Mouse (Mus musculus): ENCODE measurements at regions not wholly inside any gene's neighbourhood (a gene's known extent, or its start where the extent isn't known, plus 50 kb on each side); places are given as distances from the start of the nearest gene placed in this dataset.

DNA sequence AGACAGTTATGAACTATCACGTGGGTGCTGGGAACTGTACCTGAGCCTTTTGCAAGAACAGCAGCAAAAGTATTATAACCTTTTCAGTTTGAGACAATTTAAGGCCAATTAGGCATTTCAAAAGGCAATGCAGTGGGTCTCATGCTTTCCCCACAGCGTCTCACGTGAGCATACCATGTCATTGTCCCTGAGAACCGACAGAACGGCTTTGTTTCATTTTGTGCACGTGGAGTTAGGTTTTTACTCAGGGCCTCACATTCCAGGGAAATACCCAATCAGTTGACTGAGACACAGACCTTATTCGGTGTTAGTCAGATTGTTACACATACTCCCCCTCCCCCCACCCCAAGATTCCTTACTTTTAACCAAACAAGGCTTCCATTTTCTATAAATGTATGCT, 86.0 kb upstream of the Ptch1 start:
- WGBS: 74% methylated on average over 7 of the region's 7 CpGs
- no peak for ATAC-seq (ENCODE audit: insufficient number of reproducible peaks, insufficient read depth, low FRiP score, low TSS enrichment, low read depth)
- no peaks in the 10 kb centered on the region for H3K36me3 ChIP-seq
- no peak overlapping the region for H3K27ac ChIP-seq
- no peaks in the 10 kb centered on the region for H3K27me3 ChIP-seq
- H3K4me2 ChIP-seq: no peak overlapping the region
- no peak overlapping the region for H3K4me3 ChIP-seq
- H3K9me3 ChIP-seq: no peaks in the 10 kb centered on the region
- no peak overlapping the region for H3K9ac ChIP-seq
- H3K4me1 ChIP-seq: no peaks in the 10 kb centered on the region

DNA sequence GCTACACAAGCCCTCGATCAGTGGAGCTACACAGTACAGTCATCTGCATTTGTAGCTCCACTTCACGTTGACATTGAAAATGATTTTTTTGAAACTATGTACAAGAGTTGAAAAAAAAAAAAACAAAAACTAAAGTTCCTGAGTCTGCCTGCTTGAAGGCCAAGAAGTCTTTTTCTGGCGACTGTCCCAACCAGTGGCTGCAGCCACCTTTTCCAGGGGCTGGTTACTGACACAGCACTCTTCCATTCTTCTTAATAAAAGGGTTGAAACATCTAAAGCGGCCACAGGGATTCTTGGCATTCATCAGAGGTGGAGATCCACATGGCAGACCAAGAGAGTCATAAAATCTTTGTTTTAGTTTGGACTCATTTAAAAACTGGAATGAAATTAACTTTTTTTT, 87.0 kb upstream of the Ptch1 start:
- H3K27ac ChIP-seq: no peak overlapping the region
- H3K4me3 ChIP-seq: no peak overlapping the region
- no peak overlapping the region for H3K9ac ChIP-seq
- no peak overlapping the region for H3K4me2 ChIP-seq
- no peaks in the 10 kb centered on the region for H3K27me3 ChIP-seq
- H3K4me1 ChIP-seq: no peaks in the 10 kb centered on the region
- WGBS: 75% methylated on average over 4 of the region's 4 CpGs
- H3K9me3 ChIP-seq: no peaks in the 10 kb centered on the region
- no peaks in the 10 kb centered on the region for H3K36me3 ChIP-seq
- ATAC-seq (ENCODE audit: insufficient number of reproducible peaks, insufficient read depth, low FRiP score, low TSS enrichment, low read depth): no peak

DNA sequence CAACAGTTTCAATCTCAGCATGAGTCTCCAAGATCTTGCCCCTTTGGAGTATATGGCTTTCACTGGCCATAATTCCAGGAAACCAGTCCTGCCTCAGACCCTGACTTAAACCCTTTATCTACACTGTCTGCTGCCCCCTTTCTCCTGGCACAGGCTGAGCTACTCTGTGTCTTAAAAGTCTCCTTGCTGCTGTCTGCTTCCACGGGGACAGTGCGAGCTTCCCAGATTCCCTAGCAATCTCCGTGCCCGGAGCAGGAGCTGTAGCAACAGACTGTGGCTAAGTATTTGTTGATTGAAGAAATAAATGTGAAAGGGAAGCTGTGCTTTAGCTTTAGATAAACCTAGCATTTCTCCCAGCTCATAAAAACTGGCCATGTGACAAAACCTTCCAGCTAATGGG, 95.2 kb upstream of the Ptch1 start:
- H3K27ac ChIP-seq: peak overlapping the region; percentile 48; the same call in 1 of the 2 replicates
- H3K4me3 ChIP-seq: no peak overlapping the region
- no peaks in the 10 kb centered on the region for H3K9me3 ChIP-seq
- no peaks in the 10 kb centered on the region for H3K36me3 ChIP-seq
- H3K4me1 ChIP-seq: peaks cover 23% of the 10 kb centered on the region
- no peaks in the 10 kb centered on the region for H3K27me3 ChIP-seq
- no peak for ATAC-seq (ENCODE audit: insufficient number of reproducible peaks, insufficient read depth, low FRiP score, low TSS enrichment, low read depth)
- no peak overlapping the region for H3K4me2 ChIP-seq
- WGBS: 20% methylated on average over 4 of the region's 4 CpGs
- H3K9ac ChIP-seq: no peak overlapping the region

DNA sequence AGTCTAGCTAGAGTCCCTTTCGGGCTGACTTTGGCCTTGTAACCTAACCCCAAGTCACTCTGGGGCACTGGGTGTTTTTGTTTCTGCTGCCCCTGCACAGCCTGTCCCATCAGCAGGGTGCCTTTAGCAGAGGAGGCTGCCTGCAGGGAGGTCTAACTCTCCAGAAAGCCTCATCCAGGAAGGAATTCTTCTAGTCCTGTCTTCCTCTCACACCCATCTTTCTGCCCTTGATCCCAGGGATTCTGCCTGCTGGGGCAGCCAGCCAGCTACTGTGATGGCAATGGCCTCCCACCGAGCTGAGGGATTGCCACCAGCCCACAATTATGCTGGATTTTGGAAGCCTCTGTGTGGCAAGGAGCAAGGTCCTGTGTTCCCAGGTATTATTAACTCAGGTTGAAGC, 95.6 kb upstream of the Ptch1 start:
- no peak for ATAC-seq (ENCODE audit: insufficient number of reproducible peaks, insufficient read depth, low FRiP score, low TSS enrichment, low read depth)

DNA sequence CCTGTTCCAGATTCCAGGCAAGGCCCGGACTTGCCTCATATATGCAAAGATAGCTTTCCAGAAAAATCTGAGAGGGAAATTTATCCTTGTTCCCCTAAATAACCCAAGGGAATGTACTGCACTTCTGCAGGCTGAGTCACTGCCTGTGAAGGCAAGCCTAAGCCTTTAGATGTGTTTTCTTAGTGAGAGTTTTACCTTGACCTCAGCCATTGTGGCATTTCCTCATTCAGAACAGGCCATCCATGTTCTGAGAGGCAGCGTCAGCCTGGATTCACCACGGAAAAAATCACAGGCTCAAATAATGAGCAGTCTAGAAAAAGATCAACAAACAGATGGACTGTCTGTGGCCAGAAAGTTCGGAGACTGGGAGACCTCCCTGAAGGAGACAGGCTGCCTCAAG, 99.0 kb upstream of the Ptch1 start:
- Histone ChIP-seq H3K9me3 (no peaks in the 10 kb centered on the region), H3K4me3 (no peak overlapping the region), H3K4me1 (peaks cover 23% of the 10 kb centered on the region), H3K27ac (no peak overlapping the region), H3K4me2 (no peak overlapping the region), H3K36me3 (no peaks in the 10 kb centered on the region), H3K9ac (no peak overlapping the region), H3K27me3 (no peaks in the 10 kb centered on the region)
- no peak for ATAC-seq (ENCODE audit: insufficient number of reproducible peaks, insufficient read depth, low FRiP score, low TSS enrichment, low read depth)
- 57% methylated on average over 4 of the region's 4 CpGs for WGBS

More for the DNA sequence above, 95.6 kb upstream of the Ptch1 start:
- H3K9me3 ChIP-seq: no peaks in the 10 kb centered on the region
- H3K36me3 ChIP-seq: no peaks in the 10 kb centered on the region
- no peak overlapping the region for H3K4me3 ChIP-seq
- no peak overlapping the region for H3K4me2 ChIP-seq
- peak overlapping the region; percentile 48; the same call in 1 of the 2 replicates for H3K27ac ChIP-seq
- H3K9ac ChIP-seq: peak overlapping the region; percentile 52
- WGBS: 16% methylated on average over 2 of the region's 2 CpGs
- peaks cover 23% of the 10 kb centered on the region for H3K4me1 ChIP-seq
- no peaks in the 10 kb centered on the region for H3K27me3 ChIP-seq

DNA sequence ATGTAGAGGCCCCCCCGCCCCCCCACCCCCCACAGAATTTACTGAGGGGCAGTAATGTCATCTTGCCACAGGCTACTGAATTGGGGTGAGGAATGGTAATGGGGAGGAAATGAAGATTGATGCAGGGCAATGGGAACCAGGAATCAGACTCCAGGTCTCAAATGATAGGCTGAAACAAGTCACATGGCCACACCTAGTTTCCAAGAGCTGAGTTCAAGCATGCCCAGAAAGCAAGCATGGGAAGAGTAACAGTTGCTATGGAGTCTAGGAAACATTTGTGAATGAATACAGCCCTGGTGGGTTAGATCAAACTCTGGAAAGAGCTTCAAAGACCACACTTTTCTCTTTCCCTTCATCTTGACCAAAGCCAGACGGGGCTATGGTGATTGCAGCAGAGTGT, 104.3 kb upstream of the Ptch1 start:
- H3K36me3 ChIP-seq: no peaks in the 10 kb centered on the region
- no peaks in the 10 kb centered on the region for H3K4me1 ChIP-seq
- H3K4me3 ChIP-seq: no peak overlapping the region
- no peak overlapping the region for H3K4me2 ChIP-seq
- H3K9ac ChIP-seq: no peak overlapping the region
- H3K27ac ChIP-seq: no peak overlapping the region
- ATAC-seq (ENCODE audit: insufficient number of reproducible peaks, insufficient read depth, low FRiP score, low TSS enrichment, low read depth): no peak
- H3K27me3 ChIP-seq: no peaks in the 10 kb centered on the region
- H3K9me3 ChIP-seq: no peaks in the 10 kb centered on the region
- WGBS: 70% methylated on average over 2 of the region's 2 CpGs

DNA sequence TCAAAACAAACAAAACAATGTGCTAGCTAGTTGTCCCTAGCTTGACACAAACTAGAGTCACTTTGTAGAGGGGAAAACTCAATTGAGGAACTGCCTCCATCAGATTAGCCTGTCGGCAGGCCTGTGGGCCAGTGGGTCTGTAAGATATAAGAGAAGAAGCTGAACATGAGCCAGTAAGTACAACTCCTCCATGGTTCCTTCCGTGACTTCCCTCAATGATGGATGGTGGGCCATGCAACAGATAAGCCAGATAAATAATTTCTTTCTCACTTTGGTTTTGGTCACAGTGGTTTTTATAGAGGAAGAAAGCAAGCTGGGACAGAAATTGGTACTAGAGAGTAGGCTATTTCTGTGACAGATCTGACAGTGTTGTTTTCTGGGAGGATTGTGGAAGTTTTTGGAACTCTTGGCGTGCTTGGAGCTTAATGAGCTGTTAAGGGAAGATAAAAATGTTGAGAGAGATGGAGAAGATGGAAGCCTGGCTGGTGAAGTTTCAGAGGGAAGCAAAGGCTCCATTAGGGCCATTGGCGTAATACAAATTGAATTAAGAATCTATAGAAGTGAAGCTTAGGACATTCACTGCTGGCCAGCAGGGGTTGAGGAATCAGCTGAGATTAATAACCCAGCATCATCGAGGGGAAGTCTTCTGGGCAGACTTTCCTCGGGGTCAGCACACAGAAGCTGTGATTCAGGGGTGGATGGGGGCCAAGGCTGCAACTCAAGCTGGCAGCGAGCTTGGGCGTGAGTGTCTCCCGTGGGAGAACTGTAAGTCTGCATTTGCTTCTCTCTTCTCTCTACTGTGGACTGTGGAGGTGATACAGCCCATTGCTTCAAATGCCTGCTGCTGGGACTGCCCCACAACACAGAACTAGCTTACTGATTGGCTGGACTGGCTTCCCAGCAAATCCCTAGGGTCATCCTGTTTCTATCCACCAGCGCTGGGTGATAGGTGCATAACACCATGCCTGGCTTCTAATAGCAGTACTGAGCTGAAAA, 105.2 kb upstream of the Ptch1 start:
- Histone ChIP-seq H3K9me3 (no peaks in the 10 kb centered on the region), H3K4me1 (no peaks in the 10 kb centered on the region; the same call in 1 of the 2 replicates), H3K27ac (no peak overlapping the region), H3K4me2 (no peak overlapping the region), H3K4me3 (no peak overlapping the region), H3K9ac (no peak overlapping the region), H3K36me3 (no peaks in the 10 kb centered on the region), H3K27me3 (no peaks in the 10 kb centered on the region)
- no peak for ATAC-seq (ENCODE audit: insufficient number of reproducible peaks, insufficient read depth, low FRiP score, low TSS enrichment, low read depth)
- WGBS: 76% methylated on average over 10 of the region's 10 CpGs

DNA sequence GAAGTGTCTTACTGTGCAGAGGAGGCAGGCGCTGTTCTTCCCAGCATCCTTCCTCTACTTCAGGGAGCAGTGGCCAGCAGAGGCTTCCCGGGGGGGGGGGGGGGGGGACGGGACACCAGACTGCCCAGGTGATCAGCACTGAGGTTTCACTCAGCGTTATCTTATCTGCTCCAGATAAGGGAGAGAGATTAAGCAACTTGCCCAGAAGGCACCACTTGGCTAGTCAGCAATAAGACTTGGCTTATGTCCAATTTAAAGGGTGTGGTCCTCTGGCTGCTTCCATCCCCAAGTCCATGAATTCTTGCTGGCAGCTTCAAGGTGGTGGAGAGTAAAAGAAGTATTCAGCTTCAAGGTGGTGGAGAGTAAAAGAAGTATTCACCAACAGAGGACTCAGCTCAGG, 108.9 kb upstream of the Ptch1 start:
- Histone ChIP-seq H3K9me3 (no peaks in the 10 kb centered on the region), H3K9ac (no peak overlapping the region), H3K27me3 (no peaks in the 10 kb centered on the region), H3K4me1 (peaks cover 7% of the 10 kb centered on the region), H3K4me2 (no peak overlapping the region), H3K36me3 (no peaks in the 10 kb centered on the region), H3K4me3 (no peak overlapping the region), H3K27ac (no peak overlapping the region)
- ATAC-seq (ENCODE audit: insufficient number of reproducible peaks, insufficient read depth, low FRiP score, low TSS enrichment, low read depth): no peak
- 40% methylated on average over 4 of the region's 4 CpGs for WGBS

DNA sequence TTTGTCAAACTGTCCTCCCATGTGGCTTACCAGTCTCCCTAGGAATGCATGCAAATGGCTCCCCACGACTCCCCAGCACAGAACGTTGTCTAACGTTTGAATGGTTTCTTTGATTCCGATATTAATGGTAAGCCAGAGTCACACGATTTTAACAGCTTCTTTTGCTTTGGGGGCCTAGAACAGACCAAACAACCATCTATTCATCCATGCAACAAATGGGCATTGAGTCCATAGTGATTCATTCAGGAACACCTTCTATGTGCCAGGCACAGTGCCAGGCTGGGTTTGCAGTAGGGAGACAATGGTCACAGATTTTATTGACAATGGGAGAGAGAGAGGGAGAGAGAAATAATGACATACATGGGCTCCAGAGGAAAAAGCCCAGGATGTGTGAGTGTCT, 118.6 kb upstream of the Ptch1 start:
- WGBS: 68% methylated on average over 5 of the region's 5 CpGs
- no peaks in the 10 kb centered on the region for H3K27me3 ChIP-seq
- no peak for ATAC-seq (ENCODE audit: insufficient number of reproducible peaks, insufficient read depth, low FRiP score, low TSS enrichment, low read depth)
- H3K4me3 ChIP-seq: no peak overlapping the region
- no peak overlapping the region for H3K9ac ChIP-seq
- no peak overlapping the region for H3K27ac ChIP-seq
- no peaks in the 10 kb centered on the region for H3K36me3 ChIP-seq
- H3K4me1 ChIP-seq: 0 out of 2 replicates have a peak, but pooled peaks cover 14% of the 10 kb centered on the region
- H3K4me2 ChIP-seq: no peak overlapping the region
- H3K9me3 ChIP-seq: no peaks in the 10 kb centered on the region

DNA sequence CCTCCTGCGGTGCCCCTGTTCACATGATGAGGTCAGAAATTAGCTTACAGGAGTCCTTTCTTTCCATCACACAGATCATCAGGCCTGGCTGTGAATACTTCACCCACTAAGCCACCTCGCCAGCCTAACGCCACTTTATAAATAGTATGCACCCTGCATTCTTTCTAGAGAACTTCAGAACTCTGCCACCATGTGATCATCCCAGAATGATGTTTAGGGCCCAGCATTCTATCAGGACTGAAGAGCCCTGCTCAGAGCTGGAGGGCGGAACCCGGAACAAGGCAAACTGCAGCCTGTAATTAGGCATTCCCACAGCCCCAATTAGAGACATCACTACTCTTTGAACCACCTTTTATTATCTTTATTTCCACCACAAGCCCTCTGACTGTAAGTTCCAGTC, 120.2 kb upstream of the Ptch1 start:
- H3K9me3 ChIP-seq: no peaks in the 10 kb centered on the region
- no peaks in the 10 kb centered on the region for H3K36me3 ChIP-seq
- H3K4me2 ChIP-seq: no peak overlapping the region
- ATAC-seq (ENCODE audit: insufficient number of reproducible peaks, insufficient read depth, low FRiP score, low TSS enrichment, low read depth): no peak
- no peak overlapping the region for H3K27ac ChIP-seq
- no peaks in the 10 kb centered on the region for H3K27me3 ChIP-seq
- 59% methylated on average over 5 of the region's 5 CpGs for WGBS
- no peak overlapping the region for H3K4me3 ChIP-seq
- 0 out of 2 replicates have a peak, but pooled peaks cover 8% of the 10 kb centered on the region for H3K4me1 ChIP-seq
- H3K9ac ChIP-seq: no peak overlapping the region

DNA sequence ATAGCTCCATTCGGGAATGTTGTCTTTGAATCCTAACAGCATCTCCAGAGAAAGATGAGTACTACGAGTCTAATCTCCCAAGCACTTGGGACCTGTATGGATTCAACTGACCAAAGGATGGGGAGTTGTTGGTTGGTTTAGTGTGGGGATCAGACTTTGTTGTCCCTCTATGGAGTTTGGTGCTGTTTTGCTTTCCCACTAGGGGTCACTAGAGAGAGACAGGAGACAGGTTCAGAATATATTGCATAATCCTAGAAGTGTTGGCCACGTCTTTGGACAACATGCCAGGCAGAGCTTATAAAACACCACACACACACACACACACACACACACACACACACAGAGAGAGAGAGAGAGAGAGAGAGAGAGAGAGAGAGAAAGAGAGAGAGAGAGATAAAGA, 118.6 kb upstream of the Ercc6l2 start:
- Histone ChIP-seq H3K9ac (no peak overlapping the region), H3K36me3 (no peaks in the 10 kb centered on the region), H3K27me3 (no peaks in the 10 kb centered on the region), H3K27ac (no peak overlapping the region), H3K4me2 (no peak overlapping the region), H3K9me3 (no peaks in the 10 kb centered on the region), H3K4me1 (peaks cover 16% of the 10 kb centered on the region), H3K4me3 (no peak overlapping the region)
- 65% methylated on average over 3 of the region's 3 CpGs for WGBS
- no peak for ATAC-seq (ENCODE audit: insufficient number of reproducible peaks, insufficient read depth, low FRiP score, low TSS enrichment, low read depth)

DNA sequence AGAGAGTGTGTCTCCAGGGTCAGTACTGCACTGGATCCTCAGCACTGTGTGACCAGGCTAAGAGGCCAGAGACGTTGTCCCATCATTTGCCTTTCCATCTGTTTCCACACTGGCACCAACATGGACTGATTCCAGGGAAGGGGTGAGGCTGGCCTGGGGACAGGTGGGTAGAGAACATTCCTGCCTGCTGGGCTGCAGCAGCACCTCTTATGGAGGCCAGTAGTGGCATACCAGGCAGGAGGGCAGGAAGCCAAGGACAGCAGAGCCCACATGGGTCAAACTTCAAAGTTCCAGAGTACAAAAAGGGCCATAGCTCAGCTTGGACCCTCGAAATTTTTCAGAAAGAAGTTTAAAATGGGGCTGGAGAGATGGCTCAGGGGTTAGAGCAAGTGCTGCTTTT, 115.4 kb upstream of the Ercc6l2 start:
- Histone ChIP-seq H3K36me3 (no peaks in the 10 kb centered on the region), H3K4me1 (peaks cover 20% of the 10 kb centered on the region), H3K4me3 (no peak overlapping the region), H3K9me3 (no peaks in the 10 kb centered on the region), H3K27ac (no peak overlapping the region), H3K9ac (no peak overlapping the region), H3K27me3 (no peaks in the 10 kb centered on the region), H3K4me2 (no peak overlapping the region)
- 72% methylated on average over 2 of the region's 2 CpGs for WGBS
- no peak for ATAC-seq (ENCODE audit: insufficient number of reproducible peaks, insufficient read depth, low FRiP score, low TSS enrichment, low read depth)
